Mouse (Mus musculus) spleen, adult 2 months (tissue): ENCODE measurements around the gene Bsg. TPM values are rescaled to one million over a fixed set of nuclear protein-coding genes. Genes with fewer than 3 reads are reported as not detected.
A peak's percentile ranks its signal among the peaks of the same experiment; 100 is the strongest.

ENCODE experiments used
- DNase-seq, 2 experiments: peaks; one replicate each; pipeline versions ENCODE4 v3.0.0 to v3.0.0-alpha.2; 2012 to 2021; ENCODE audit warnings: low spot score in 2 of 2, low read depth in 1 of 2
- H3K27ac ChIP-seq: fragments of 200-500 bp; 2 replicates; pipeline ENCODE4 v1.5.1; 2012; ENCODE audit warnings: low read length, inconsistent platforms; ENCODE audit not compliant: insufficient read depth
- H3K27me3 ChIP-seq: fragments of 200-500 bp; 2 replicates; pipeline ENCODE4 v1.6.1; 2012; ENCODE audit warnings: mild to moderate bottlenecking, moderate library complexity, low read length, inconsistent platforms; ENCODE audit not compliant: control insufficient read depth, insufficient read depth
- H3K36me3 ChIP-seq: fragments of 200-500 bp; 2 replicates; pipeline ENCODE4 v1.6.1; 2012; ENCODE audit warnings: mild to moderate bottlenecking, low read length, inconsistent platforms; ENCODE audit not compliant: control insufficient read depth, insufficient read depth
- H3K4me1 ChIP-seq: fragments of 200-500 bp; 2 replicates; pipeline ENCODE4 v1.6.1; 2011; ENCODE audit warnings: inconsistent platforms; ENCODE audit not compliant: control insufficient read depth, insufficient read depth, insufficient read length
- H3K4me3 ChIP-seq: fragments of 200-500 bp; 2 replicates; pipeline ENCODE4 v1.5.1; 2011; ENCODE audit warnings: mild to moderate bottlenecking, inconsistent platforms; ENCODE audit not compliant: insufficient read depth, insufficient read length; ENCODE audit errors: extremely low read depth
- CTCF ChIP-seq: fragments of 200-500 bp; IDR thresholded peaks from 2 replicates; pipeline ENCODE4 v1.5.1; 2011; ENCODE audit warnings: mild to moderate bottlenecking, inconsistent platforms; ENCODE audit not compliant: insufficient read depth, insufficient read length, insufficient replicate concordance; ENCODE audit errors: extremely low read depth
- POLR2A ChIP-seq: fragments of 200-500 bp; IDR thresholded peaks from 2 replicates; pipeline ENCODE4 v1.6.1; 2011; ENCODE audit warnings: low read depth, low read length, inconsistent platforms
- WGBS: fragments of 180-500 bp; shearing (Covaris S2); methylation state at CpG from one replicate; pipeline ENCODE4 v1.1.7; 2018; 5-methylcytosine and 5-hydroxymethylcytosine counted together
- polyA plus RNA-seq: library from polyadenylated mRNA; depleted of rRNA; stranded (reverse); fragments of >200 nt; gene quantifications from 2 replicates; pipeline ENCODE4 v1.2.3, GENCODE M21; 2012

Gene Bsg
- polyA plus RNA-seq, 1 experiment, result 208 TPM

GRCm38 (mm10) chr10:79740863-79741262 is 36.6 kb downstream of the Bsg start:
- Histone ChIP-seq H3K36me3 (peaks cover 59% of the 10 kb centered on the region), H3K4me3 (no peak overlapping the region), H3K4me1 (no peaks in the 10 kb centered on the region), H3K27me3 (no peaks in the 10 kb centered on the region), H3K27ac (no peak overlapping the region)
- TF ChIP-seq CTCF, result no peak
- no peak for TF ChIP-seq POLR2A
- no peak for DNase-seq
- WGBS, result 92% methylated on average over 11 of the region's 11 CpGs

GRCm38 (mm10) chr10:79743161-79743560 is 38.9 kb downstream of the Bsg start:
- 86% methylated on average over 11 of the region's 11 CpGs for WGBS
- Histone ChIP-seq H3K4me3 (no peak overlapping the region), H3K36me3 (peaks cover 37% of the 10 kb centered on the region), H3K4me1 (peaks cover 3% of the 10 kb centered on the region), H3K27ac (no peak overlapping the region), H3K27me3 (no peaks in the 10 kb centered on the region)
- DNase-seq, result no peak
- TF ChIP-seq POLR2A (no peak), CTCF (no peak)

- 91% methylated on average over 15 of the region's 15 CpGs for WGBS
- Histone ChIP-seq H3K27me3 (no peaks in the 10 kb centered on the region), H3K4me1 (peaks cover 3% of the 10 kb centered on the region), H3K27ac (no peak overlapping the region), H3K4me3 (no peak overlapping the region), H3K36me3 (peaks cover 34% of the 10 kb centered on the region)
- no peak for TF ChIP-seq POLR2A
- DNase-seq, result no peak
Observed at GRCm38 (mm10) chr10:79743650-79744365, 39.5 kb downstream of the Bsg start.

GRCm38 (mm10) chr10:79745411-79745810 is 41.1 kb downstream of the Bsg start:
- no peak for DNase-seq
- no peaks in the 10 kb centered on the region for H3K27me3 ChIP-seq
- H3K36me3 ChIP-seq, result peaks cover 19% of the 10 kb centered on the region
- H3K4me3 ChIP-seq, result no peak overlapping the region
- TF ChIP-seq CTCF (no peak), POLR2A (no peak)
- H3K4me1 ChIP-seq, result peaks cover 3% of the 10 kb centered on the region
- 94% methylated on average over 3 of the region's 3 CpGs for WGBS
- H3K27ac ChIP-seq, result no peak overlapping the region

- Histone ChIP-seq H3K27ac (peak within 1 kb of the TSS; percentile 20; the same call in 1 of the 2 replicates), H3K4me3 (peak within 1 kb of the TSS; percentile 74), H3K4me1 (peaks cover 3% of the 10 kb centered on the region), H3K36me3 (peaks cover 13% of the 10 kb centered on the region), H3K27me3 (no peaks in the 10 kb centered on the region)
- peak; percentile 94 for DNase-seq
- WGBS, result 3% methylated on average over 38 of the region's 38 CpGs
- TF ChIP-seq CTCF (no peak), POLR2A (no peak)
Observed at GRCm38 (mm10) chr10:79745898-79746773, 41.8 kb downstream of the Bsg start, which contains the start of gene Polrmt. Gene Polrmt (minus strand): TSS chr10:79746581.

- Histone ChIP-seq H3K36me3 (peaks cover 8% of the 10 kb centered on the region), H3K27ac (no peak overlapping the region), H3K27me3 (no peaks in the 10 kb centered on the region), H3K4me1 (peaks cover 3% of the 10 kb centered on the region), H3K4me3 (no peak overlapping the region; the same call in 1 of the 2 replicates)
- no peak for TF ChIP-seq POLR2A
- no peak for TF ChIP-seq CTCF
- WGBS, result 26% methylated on average over 6 of the region's 6 CpGs
- DNase-seq, result no peak
Observed at GRCm38 (mm10) chr10:79746774-79747151, 42.5 kb downstream of the Bsg start.

GRCm38 (mm10) chr10:79748496-79748895 is 44.2 kb downstream of the Bsg start:
- no peak overlapping the region for H3K4me3 ChIP-seq
- no peaks in the 10 kb centered on the region for H3K27me3 ChIP-seq
- H3K27ac ChIP-seq, result no peak overlapping the region
- no peak for DNase-seq
- H3K4me1 ChIP-seq, result peaks cover 3% of the 10 kb centered on the region
- no peak for TF ChIP-seq CTCF
- TF ChIP-seq POLR2A, result no peak
- 89% methylated on average over 6 of the region's 6 CpGs for WGBS
- H3K36me3 ChIP-seq, result peaks cover 2% of the 10 kb centered on the region; the same call in 1 of the 2 replicates
